Mouse (Mus musculus) embryonic facial prominence, embryonic 13.5 days (tissue): ENCODE data around the gene Hbq1a. TPM values are rescaled to one million over a fixed set of nuclear protein-coding genes. Genes with fewer than 3 reads are reported as not detected.

ENCODE experiments used
- ATAC-seq: fragments of 200-750 bp; cut with Nextera tagmentation; 2 replicates; pipeline ENCODE4 v1.8.0; 2017; ENCODE audit warnings: low read depth; ENCODE audit not compliant: insufficient number of reproducible peaks, insufficient read depth, low FRiP score, low TSS enrichment
- H3K27ac ChIP-seq: fragments of 300-500 bp; sonication (generic); 2 replicates; pipeline ENCODE4 v1.5.1; 2015; ENCODE audit warnings: moderate library complexity, mild to moderate bottlenecking, inconsistent platforms
- H3K27me3 ChIP-seq: fragments of 300-500 bp; sonication (generic); 2 replicates; pipeline ENCODE4 v1.6.1; 2015; ENCODE audit warnings: mild to moderate bottlenecking, inconsistent platforms
- H3K36me3 ChIP-seq: fragments of 300-500 bp; sonication (generic); 2 replicates; pipeline ENCODE4 v1.6.1; 2015; ENCODE audit warnings: mild to moderate bottlenecking, inconsistent platforms
- H3K4me1 ChIP-seq: fragments of 300-500 bp; sonication (generic); 2 replicates; pipeline ENCODE4 v1.6.1; 2015; ENCODE audit warnings: inconsistent platforms
- H3K4me2 ChIP-seq: fragments of 300-500 bp; sonication (generic); 2 replicates; pipeline ENCODE4 v1.6.1; 2015; ENCODE audit warnings: moderate library complexity, mild to moderate bottlenecking, inconsistent platforms
- H3K4me3 ChIP-seq: fragments of 300-500 bp; sonication (generic); 2 replicates; pipeline ENCODE4 v1.5.1; 2015; ENCODE audit warnings: mild to moderate bottlenecking, inconsistent platforms
- H3K9ac ChIP-seq: fragments of 300-500 bp; sonication (generic); 2 replicates; pipeline ENCODE4 v1.6.1; 2015; ENCODE audit warnings: mild to moderate bottlenecking, inconsistent platforms
- H3K9me3 ChIP-seq: fragments of 300-500 bp; sonication (generic); 2 replicates; pipeline ENCODE4 v1.6.1; 2016; ENCODE audit warnings: inconsistent platforms
- WGBS: fragments of 180-500 bp; shearing (Covaris S2); methylation state at CpG from one replicate; pipeline ENCODE4 v1.1.7; 2015; ENCODE audit warnings: mixed read lengths; 5-methylcytosine and 5-hydroxymethylcytosine counted together
- polyA plus RNA-seq: library from polyadenylated mRNA; unstranded; fragments of >200 nt; fragmentation: Nextera tagmentation; extraction: Ambion mirVana; gene quantifications from 2 replicates; pipeline ENCODE4 v1.2.1, GENCODE M21; 2015

The Hbq1a gene
- polyA plus RNA-seq, 1 experiment from 2014 or later, result 1.6 TPM

DNA sequence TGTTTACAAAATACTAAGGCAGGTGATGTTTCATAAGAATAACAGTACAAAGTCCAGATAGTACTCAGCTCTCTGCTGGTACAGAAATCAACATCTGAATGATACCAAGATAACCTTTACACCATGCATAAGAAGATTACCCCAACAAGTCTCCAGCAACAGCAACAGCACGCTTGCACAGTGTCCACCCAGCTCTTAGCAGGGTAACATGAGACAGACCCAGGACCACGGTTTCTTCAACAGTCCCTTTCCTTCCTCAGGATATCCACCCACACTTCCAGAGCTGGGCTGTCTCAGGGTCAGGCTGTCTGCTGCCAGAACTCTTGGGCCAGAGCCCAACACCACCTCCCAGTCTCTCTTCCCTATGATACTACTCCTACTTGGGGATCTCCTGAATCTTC is 39.3 kb downstream of the Hbq1a start:
- no peaks in the 10 kb centered on the region for H3K36me3 ChIP-seq
- ATAC-seq, result no peak
- no peak overlapping the region for H3K4me3 ChIP-seq
- H3K27ac ChIP-seq, result no peak overlapping the region
- WGBS, result 65% methylated on average over 2 of the region's 2 CpGs
- no peak overlapping the region for H3K4me2 ChIP-seq
- H3K27me3 ChIP-seq, result no peaks in the 10 kb centered on the region
- no peak overlapping the region for H3K9ac ChIP-seq
- H3K9me3 ChIP-seq, result no peaks in the 10 kb centered on the region
- 0 out of 2 replicates have a peak, but pooled peaks cover 8% of the 10 kb centered on the region for H3K4me1 ChIP-seq

DNA sequence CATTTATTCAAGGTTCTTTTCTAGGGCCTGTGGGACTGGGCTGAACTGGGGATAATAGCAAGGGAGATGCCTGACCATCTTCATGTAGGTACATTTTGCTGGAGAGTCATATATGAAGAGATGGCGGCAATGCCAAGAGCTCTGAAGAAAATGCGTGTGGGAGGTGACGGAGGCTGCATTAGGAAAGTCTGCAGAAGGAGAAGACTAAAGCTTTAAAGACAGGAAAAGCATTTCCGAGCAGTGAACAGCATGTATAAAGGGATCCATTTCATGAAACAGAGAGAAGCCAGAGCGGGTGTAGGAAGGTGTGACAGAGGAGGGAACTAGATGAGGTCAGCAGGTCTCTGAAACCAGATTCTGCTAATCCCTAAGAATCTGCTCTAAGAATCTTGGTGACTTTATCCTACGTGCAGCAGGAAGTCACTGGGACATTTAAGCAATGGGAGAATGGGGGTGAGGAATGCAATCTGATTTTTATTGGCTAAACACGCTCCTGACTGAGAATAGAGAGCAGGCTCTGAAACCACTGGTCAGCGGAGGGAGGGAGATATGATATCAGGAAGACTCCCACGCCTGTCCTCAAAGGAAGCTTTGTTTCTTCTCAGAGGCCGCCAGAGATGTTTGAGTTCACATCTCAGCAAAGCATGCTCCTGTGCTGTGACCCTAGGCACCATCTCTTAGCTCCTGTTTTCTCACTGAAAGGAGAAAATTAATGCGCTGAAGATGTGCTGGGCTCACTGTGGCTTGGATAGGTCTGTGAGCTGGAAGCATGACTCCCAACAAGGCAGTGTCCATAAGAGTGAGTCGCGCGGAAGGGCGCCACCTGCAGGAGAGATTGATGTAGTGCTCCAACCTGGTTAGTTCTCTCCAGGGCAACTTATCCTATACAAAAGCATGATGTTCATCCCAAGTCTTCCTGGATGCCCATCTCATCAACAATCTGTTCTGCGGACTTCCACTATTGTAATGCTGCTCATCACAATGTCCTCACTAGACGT is 40.9 kb downstream of the Hbq1a start:
- Histone ChIP-seq H3K36me3 (no peaks in the 10 kb centered on the region), H3K9ac (no peak overlapping the region), H3K27ac (no peak overlapping the region), H3K9me3 (no peaks in the 10 kb centered on the region), H3K4me2 (no peak overlapping the region), H3K4me3 (no peak overlapping the region), H3K4me1 (0 out of 2 replicates have a peak, but pooled peaks cover 6% of the 10 kb centered on the region), H3K27me3 (no peaks in the 10 kb centered on the region)
- ATAC-seq, result no peak
- 33% methylated on average over 17 of the region's 17 CpGs for WGBS

DNA sequence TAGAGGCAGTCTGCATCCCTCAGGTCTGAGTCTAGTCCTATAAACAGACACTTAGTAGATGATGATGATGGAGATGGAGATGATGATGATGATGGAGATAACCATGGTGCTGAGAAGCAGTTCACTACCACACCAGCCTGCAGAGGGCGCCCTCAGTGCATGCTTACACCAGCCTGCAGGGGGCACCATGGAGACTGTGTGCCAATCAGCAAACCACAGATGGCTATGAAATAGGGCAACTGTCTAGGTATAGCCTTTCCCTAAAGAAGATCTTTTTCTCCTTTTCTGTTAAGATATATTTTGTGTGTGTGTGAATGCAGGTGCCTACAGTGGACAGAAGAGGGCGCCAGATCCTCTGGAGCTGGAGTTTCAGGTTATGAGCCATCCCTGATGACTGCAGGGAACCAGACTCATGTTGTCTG is 42.9 kb downstream of the Hbq1a start:
- no peak overlapping the region for H3K27ac ChIP-seq
- peaks cover 13% of the 10 kb centered on the region for H3K4me1 ChIP-seq
- H3K27me3 ChIP-seq, result no peaks in the 10 kb centered on the region
- H3K4me3 ChIP-seq, result no peak overlapping the region
- no peak overlapping the region for H3K4me2 ChIP-seq
- no peak for ATAC-seq
- H3K9me3 ChIP-seq, result no peaks in the 10 kb centered on the region
- WGBS, result 11% methylated on average over 2 of the region's 2 CpGs
- H3K9ac ChIP-seq, result no peak overlapping the region
- H3K36me3 ChIP-seq, result no peaks in the 10 kb centered on the region

DNA sequence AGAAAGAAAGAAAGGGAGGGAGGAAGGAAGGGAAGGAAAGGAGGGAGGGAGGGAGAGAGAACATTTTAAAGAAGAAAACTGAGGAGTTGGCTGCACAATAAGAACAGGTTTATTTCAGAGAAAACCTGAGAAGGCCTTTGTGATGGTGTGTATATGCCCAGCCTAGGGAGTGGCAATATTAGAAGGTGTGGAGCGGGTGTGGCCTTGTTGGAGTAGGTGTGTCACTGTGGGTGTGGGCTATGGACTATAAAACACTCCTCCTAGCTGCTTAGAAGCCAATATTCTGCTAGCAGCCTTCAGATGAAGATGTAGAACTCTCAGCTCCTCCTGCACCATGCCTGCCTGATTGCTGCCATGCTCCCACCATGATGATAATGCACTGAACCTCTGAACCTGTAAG is 43.5 kb downstream of the Hbq1a start:
- no peak overlapping the region for H3K27ac ChIP-seq
- no peaks in the 10 kb centered on the region for H3K27me3 ChIP-seq
- H3K36me3 ChIP-seq, result no peaks in the 10 kb centered on the region
- no peak overlapping the region for H3K4me3 ChIP-seq
- H3K4me2 ChIP-seq, result no peak overlapping the region
- ATAC-seq, result no peak
- no peaks in the 10 kb centered on the region for H3K9me3 ChIP-seq
- peaks cover 14% of the 10 kb centered on the region for H3K4me1 ChIP-seq
- no peak overlapping the region for H3K9ac ChIP-seq
- WGBS, result 91% methylated on average over 1 of the region's 1 CpGs

DNA sequence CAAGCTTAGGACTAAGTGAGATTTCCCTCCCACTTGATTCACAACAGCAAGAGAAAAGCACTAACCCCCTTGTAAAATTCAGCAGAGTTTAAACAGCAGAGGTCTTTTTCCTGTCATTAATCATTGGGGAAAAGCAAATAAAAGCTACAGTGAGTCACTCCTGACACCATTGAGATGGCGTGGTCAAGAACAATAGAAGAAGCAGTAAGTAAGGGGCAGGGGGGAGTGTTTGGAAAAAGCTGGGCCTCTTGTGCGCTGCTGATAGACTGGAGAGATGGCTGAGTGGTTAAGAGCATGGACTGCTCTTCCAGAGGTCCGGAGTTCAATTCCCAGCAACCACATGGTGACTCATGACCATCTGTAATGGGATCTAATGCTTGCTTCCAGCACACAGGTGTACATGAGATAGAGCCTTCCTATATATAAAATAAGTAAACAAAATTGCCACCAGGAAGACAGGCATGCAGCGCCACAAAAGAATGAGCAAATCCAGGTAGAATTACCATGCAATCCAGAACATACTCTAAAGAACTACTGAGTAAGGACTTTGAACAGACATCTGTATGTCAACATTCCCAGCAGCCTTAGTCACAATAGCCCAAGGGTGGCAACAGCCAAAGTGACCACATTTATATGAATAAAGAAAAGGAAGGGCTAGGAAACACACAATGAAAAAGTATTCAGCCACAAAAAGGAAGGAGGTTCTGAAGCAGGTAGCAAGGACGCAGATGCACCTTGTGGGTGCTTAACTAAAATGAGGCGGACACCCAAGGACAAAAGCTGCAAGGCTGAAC is 45.8 kb downstream of the Hbq1a start:
- ATAC-seq, result no peak
- WGBS, result 86% methylated on average over 6 of the region's 6 CpGs
- H3K9me3 ChIP-seq, result no peaks in the 10 kb centered on the region
- H3K36me3 ChIP-seq, result peaks cover 4% of the 10 kb centered on the region; the same call in 1 of the 2 replicates
- no peak overlapping the region for H3K9ac ChIP-seq
- peaks cover 35% of the 10 kb centered on the region for H3K4me1 ChIP-seq
- no peak overlapping the region for H3K4me2 ChIP-seq
- H3K27ac ChIP-seq, result no peak overlapping the region
- H3K27me3 ChIP-seq, result no peaks in the 10 kb centered on the region
- H3K4me3 ChIP-seq, result no peak overlapping the region

DNA sequence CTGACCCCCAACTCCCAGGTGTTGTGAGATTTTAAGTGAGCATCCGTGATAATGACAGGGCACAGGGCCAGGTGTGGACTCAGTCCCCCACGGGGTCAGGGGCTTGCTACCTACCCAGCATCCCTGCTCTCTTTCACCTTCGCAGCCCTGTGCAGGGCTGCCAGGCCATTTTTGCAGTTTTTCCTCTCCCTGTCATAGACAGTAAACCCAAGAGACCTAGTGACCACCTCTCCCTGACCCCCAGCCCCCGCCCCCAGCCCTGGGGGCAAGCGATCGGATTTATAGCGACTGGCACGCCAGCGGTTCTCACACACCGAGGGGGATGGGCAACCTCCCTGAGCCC is 47.4 kb downstream of the Hbq1a start:
- WGBS, result 3% methylated on average over 10 of the region's 10 CpGs

DNA sequence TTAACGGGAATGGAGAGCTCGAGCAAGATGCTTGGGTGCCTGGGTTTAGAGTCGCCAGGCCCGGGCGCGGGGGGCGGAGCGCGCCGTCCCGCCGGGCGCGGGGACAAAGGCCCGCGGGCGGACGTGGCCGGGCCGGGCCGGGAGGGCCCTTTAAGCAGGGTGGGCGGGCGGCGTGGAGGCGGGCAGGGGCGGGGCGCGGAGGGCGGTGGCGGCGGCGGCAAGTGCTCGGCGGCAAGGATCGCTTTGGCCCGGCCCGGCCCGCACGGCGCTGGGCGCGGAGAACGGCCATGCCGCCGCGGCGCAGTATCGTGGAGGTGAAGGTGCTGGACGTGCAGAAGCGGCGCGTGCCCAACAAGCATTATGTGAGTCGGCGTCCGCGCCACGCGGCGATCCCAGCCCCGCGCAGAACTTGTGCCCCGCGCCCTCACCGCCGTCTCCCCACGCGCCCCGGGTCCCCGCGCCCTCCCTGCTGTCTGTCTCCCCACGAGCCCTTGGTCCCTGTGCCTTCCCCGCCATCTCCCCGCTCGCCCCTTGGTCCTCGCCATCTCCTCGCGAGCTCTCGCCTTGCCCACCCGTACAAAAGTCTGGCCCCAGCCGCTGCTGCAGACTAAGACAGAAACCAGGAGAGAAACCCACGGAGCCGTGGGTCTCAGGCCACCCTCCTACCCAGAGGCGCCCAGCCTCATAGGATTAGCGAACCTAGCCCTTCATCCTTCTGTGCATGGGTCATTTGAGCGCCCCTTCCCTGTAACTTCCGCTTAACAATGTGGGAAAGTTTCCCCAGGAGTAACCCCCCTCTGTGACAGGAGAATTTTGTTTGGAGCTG is 48.0 kb downstream of the Hbq1a start, which contains the start of gene Sh3pxd2b:
Gene Sh3pxd2b, plus strand, starts transcription at position 214 of the 826 bp plus-strand sequence.
- ATAC-seq, result peak; percentile 79
- Histone ChIP-seq H3K4me2 (peak within 1 kb of the TSS; percentile 92), H3K4me3 (peak within 1 kb of the TSS; percentile 79), H3K27ac (peak within 1 kb of the TSS; percentile 90), H3K4me1 (peaks cover 33% of the 10 kb centered on the region), H3K9ac (peak within 1 kb of the TSS; percentile 96), H3K9me3 (0 out of 2 replicates have a peak, but pooled peaks cover 7% of the 10 kb centered on the region), H3K36me3 (peaks cover 24% of the 10 kb centered on the region), H3K27me3 (no peaks in the 10 kb centered on the region)
- under 1% methylated on average over 83 of the region's 86 CpGs for WGBS

More for the DNA sequence above, 47.4 kb downstream of the Hbq1a start:
- 0 out of 2 replicates have a peak, but pooled peaks cover 7% of the 10 kb centered on the region for H3K9me3 ChIP-seq
- no peaks in the 10 kb centered on the region for H3K27me3 ChIP-seq
- H3K27ac ChIP-seq, result peak overlapping the region; percentile 90
- H3K4me3 ChIP-seq, result peak overlapping the region; percentile 79
- H3K4me2 ChIP-seq, result peak overlapping the region; percentile 92
- peaks cover 33% of the 10 kb centered on the region for H3K4me1 ChIP-seq
- H3K36me3 ChIP-seq, result peaks cover 19% of the 10 kb centered on the region
- ATAC-seq, result no peak
- H3K9ac ChIP-seq, result peak overlapping the region; percentile 96

DNA sequence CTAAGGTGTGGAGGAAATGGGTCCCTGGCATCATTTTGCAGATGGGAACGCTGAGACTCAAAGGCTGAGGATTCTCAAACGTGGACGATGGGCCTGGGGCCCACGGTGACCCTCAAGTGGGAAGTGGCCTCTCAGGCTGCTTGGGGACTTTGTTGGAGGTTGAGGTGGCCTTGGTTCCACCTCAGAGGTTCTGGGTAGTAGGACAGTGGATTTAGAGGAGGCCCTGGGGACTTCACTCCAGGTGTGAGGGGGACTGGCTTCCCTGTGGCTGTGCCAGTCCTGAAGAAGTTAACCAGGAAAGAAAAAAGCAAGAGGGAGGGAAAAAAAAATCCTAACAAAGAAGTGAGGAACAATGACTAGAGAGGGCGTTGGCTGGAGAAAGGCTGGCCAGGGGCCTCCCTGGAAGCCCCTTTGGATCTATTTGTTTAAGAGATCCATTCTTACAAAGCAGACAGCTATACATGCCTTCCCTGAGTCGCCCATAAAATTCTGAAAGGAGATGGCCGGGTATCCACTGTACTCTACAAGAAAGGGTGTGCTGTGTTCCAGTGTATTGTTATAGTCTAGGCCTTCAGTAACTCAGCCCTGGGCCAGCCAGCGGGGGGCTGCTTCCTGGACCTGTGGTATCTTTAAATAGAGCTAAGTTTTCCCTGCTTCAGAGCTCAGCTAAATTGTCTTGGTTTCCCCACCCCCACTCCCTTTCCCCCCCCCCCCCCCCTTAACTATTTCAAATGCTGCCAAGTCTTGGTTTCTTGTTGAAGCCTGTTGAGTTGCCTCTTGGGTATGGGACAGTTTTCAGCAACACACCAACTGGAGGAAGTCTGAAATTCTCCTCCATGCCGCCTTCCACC is 48.8 kb downstream of the Hbq1a start:
- Histone ChIP-seq H3K9me3 (0 out of 2 replicates have a peak, but pooled peaks cover 7% of the 10 kb centered on the region), H3K4me3 (peak overlapping the region; percentile 79), H3K27me3 (no peaks in the 10 kb centered on the region), H3K36me3 (peaks cover 29% of the 10 kb centered on the region), H3K4me2 (peak overlapping the region; percentile 92), H3K9ac (peak overlapping the region; percentile 96), H3K4me1 (peaks cover 33% of the 10 kb centered on the region), H3K27ac (peak overlapping the region; percentile 90)
- ATAC-seq, result no peak; the same call in 1 of the 2 replicates
- WGBS, result 13% methylated on average over 9 of the region's 9 CpGs

DNA sequence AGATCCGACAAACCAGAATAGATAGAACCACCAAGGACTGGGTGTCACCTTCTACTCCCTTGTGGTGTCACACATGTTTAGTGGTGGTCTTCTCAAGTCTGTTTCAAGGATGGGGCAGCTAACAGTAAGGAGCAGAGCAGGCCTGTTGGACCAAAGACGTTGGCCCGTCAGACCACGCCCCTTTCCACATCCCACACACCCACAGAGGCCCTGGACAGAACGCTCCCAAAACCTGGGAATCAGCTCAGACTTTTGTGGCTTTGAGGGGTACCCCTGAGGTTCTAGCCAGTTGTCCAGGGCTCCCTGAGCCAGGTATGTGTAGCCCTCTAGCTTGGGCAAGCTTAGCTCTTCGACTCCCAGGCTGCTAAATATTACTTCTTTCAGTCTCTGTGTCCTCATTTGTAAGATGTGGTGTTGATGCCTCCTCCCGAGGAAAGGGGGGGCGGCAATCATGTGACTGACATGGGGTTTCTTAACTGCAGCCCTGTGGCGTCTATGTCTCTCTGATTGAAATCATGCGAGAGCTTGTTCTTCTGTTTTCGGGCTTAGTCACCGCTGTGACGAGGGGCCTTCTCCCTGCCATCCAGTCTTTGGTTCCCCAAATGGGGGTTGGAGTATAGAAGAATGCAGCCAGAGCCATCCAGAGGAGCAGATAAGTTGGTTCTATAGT is 49.5 kb downstream of the Hbq1a start:
- H3K36me3 ChIP-seq, result peaks cover 33% of the 10 kb centered on the region
- 0 out of 2 replicates have a peak, but pooled peaks cover 7% of the 10 kb centered on the region for H3K9me3 ChIP-seq
- H3K27ac ChIP-seq, result peak overlapping the region; percentile 90
- peak overlapping the region; percentile 2; the same call in 1 of the 2 replicates for H3K9ac ChIP-seq
- no peak for ATAC-seq
- H3K4me2 ChIP-seq, result peak overlapping the region; percentile 92
- peak overlapping the region; percentile 79 for H3K4me3 ChIP-seq
- peaks cover 36% of the 10 kb centered on the region for H3K4me1 ChIP-seq
- WGBS, result 37% methylated on average over 13 of the region's 13 CpGs
- no peaks in the 10 kb centered on the region for H3K27me3 ChIP-seq
